Mouse (Mus musculus): ENCODE measurements at regions not wholly inside any gene's neighbourhood (a gene's known extent, or its start where the extent isn't known, plus 50 kb on each side); places are given as distances from the start of the nearest gene placed in this dataset.

- DNase-seq = peak; percentile 5
Observed at GRCm38 (mm10) chr12:23325756-23326155, 454.3 kb downstream of the Gm10330 start.

DNA sequence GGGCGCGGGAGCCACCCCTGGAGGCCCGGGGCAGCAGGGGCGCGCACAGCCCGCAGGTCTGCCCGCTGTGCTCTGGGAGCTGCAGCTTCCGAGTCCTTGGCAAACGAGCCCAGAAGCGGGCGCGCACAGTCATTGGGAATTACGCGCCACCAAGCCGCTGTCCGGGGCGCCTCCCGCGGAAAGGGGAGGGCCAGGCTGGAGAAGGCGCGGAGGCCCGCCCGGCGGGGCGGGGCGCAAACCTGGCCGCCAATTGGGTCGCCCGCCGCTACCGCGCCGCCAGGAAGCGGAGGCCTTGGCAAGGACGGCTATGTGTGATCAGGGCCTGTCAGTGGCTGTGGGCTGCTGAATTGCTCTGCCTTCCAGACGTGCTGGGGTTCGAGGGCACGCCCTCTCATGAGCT lies 464.9 kb downstream of the Gm10330 start:
- peak; percentile 27 for DNase-seq
